Mouse (Mus musculus) left cerebral cortex, postnatal 10 days (tissue): ENCODE results near the gene Klhdc4. TPM values are rescaled to one million over a fixed set of nuclear protein-coding genes. Genes with fewer than 3 reads are reported as not detected.

Source experiments
- DNase-seq, 2 experiments: peaks; one replicate each; pipeline ENCODE4 v3.0.0; 2021 to 2022; ENCODE audit warnings: low spot score in 2 of 2, mixed read lengths in 1 of 2; ENCODE audit errors: extremely low spot score in 1 of 2
- intact Hi-C: fragments of 180-260 bp; cut with DNase I; formaldehyde crosslinking; loops from one replicate; pipeline ENCODE4 v1.15.1; 2025
- total RNA-seq, 2 experiments: library from RNA; stranded (reverse); gene quantifications; 2 replicates each; pipeline ENCODE4 v1.2.3; 2021

The Klhdc4 gene
- total RNA-seq, 2 experiments from 2014 or later, result 33.0 to 34.0 TPM

DNA sequence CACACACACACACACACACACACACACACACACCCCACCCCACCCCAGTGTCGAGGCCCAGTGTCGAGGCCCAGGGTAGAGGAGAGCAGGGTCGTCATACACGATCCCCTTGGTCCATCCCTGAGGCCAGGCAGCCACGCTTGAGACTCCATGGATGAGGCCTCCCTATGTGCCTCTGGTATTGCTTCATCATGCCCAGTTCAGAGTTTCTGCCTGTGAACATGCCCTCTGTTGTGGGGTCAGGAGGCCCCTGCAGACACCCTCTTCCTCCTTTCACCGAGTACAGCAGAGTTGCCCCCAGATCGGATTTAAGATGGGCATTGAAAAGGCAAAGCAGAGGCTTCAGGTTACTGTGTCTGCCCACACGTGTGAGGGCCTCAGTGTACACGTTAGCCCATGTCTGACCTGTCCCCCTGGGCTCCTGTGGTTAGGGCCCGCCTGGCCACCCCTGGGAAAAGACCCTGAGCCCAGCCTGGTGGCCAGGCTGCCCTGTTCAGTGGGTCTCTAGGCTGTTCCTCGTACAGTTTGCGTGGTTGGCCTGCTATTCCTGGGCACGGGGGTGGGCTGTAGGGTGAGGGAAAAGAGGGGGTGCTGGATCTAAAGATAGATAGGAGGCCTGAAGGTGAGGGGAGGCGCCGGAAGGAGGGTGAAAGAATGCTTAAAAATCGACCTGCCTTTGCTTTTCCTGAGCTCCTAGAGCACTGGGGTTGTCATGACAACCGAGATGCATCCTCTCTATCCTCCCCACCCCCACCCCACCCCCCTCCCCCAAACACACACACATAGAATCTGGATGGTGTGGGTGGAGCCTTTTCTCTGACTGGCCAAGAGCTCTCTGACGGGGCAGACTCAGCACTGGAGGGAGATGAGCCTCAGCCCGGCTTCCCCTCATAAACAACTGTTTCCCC lies 58.3 kb downstream of the Klhdc4 start:
- peak; percentile 44 to 54 for DNase-seq
- intact Hi-C loops, result no loop called here

DNA sequence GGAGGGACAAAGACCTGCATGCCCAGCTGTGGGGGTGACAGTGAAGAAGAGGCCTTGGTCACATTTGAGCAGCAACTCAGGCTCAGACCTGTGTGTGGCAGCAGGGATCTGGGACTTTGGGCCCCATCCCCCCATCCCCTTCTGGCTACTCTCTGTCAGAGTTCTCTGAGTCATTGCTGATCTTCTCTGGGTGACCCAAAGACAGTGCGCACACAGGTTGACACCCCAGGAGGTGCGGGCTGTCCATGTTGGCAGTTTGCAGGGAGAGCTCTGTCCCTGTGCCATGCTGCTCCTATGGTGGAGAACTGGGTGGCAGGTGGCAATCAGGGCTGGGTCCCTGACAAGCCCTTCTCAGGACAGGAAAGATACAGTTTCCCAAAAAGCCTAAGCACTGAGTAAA lies 59.7 kb downstream of the Klhdc4 start:
- DNase-seq, result no peak
- intact Hi-C loops, result no loop called here

DNA sequence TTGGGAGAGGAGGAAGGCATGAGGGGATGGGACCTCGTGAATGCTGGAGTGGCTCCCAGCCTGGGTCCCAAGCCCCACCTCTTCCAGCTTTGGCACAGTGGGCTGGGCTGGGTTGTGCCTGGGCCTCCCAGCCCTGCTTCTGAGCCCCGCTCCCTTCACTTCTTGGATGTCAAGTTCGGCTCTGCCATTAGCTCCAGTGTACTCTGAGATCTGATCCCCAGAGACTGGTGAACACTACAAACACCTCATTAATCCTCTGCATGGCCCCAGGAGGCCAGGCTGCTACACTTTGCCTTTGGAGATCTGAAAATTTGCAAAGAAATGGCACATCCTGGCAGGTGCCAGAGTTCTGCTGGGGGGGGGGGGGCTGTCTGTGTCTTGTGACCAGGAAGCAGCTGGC lies 60.3 kb downstream of the Klhdc4 start:
- no peak for DNase-seq
- intact Hi-C loops, result no loop called here

DNA sequence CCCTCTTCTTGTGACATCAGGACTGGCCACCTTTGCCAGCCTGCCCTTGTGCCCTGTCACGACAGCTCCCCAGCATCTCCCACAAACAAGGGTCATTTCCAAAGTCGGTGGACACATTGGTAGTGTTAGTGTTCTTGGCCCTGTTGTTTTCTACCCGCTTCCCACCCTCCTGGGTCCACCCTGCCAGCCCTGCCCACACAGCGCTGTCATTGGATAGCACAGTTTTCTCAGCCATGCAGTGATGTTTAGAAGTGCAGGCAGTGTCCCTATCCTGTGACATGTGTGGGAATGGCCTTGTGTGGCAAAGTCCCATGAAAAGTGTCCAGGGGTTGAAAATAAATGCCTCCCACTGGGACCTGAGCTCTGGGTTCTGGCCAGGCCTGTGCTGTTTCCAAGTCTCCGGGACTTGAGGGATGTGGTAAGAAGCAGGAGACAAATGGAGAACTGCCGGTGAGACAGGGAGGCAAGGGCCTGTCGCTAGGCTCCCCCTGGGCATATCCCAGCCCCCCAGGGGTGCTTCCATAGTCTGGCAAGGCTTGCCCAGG lies 63.7 kb downstream of the Klhdc4 start:
- intact Hi-C loops, result no loop called here
- no peak for DNase-seq

DNA sequence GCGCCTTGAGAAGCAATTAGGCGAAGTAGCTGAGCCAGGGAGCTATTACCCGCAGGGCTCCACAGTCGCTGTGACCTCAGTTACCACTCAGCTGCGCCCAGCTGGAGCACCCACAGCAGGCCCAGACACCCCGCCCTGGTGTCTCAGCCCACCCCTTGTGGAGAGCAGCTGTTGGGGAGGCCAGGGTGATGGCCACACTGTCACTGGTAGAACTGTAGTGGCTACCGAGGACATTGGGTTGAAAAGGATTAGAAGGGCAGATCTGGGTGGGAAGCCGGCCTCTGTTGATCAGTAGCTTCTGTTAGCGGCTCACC lies 65.7 kb downstream of the Klhdc4 start:
- intact Hi-C loops, result no loop called here
- DNase-seq, result no peak

DNA sequence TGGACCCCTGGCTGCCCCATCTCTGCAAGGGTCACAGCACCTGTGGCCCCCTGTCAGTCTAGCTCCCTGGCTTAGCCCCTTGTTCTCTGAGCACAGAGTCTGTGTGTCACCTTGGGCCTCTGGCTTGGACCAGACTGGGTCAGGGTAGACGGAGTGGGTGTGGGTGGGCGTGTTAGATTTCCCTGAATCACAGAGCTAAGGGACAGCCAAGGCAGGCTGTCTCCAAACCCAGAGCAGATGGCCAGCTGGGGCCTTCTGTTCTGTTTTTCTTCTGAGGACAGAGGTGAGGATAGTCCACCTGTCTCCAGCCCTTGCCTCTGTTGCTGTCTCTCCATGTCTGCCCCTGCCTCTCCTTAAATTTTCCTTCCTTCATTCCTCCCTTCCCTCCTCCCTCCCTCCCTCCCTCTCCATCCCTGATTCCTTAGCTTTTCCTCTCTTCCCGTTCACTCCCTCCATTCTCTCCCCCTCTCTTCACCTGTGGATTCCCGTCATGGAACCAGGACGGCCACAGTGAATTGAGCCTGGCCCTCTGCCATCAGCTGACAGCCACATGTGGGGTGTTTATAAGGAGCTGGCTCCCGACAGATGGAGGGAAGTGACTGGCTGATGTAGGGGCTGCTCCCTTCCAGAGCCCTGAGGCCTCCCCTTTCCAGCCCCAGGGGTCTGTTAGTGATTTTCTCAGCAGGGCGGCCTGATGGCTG lies 66.2 kb downstream of the Klhdc4 start:
- DNase-seq, result no peak
- intact Hi-C loops, result no loop called here

DNA sequence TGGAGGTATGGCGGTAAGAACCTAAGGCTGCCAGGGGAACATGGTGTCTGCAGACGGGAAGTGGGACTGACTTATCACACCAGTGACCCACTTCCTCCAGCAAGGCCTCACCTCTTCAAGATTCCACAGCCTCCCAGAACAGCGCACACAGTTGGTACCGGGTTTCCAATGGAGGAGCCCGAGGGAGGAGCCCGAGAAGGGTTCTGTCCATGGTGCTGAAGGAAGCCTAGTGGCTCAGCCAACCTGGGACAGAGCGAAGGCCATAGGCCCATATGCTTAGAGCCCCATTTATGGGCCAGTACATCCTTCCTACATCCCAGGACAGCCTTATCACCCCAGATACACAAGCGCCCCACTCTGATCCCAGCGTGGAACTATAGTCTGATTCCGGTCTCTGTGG lies 67.9 kb downstream of the Klhdc4 start:
- intact Hi-C loops, result no loop called here
- DNase-seq, result no peak

DNA sequence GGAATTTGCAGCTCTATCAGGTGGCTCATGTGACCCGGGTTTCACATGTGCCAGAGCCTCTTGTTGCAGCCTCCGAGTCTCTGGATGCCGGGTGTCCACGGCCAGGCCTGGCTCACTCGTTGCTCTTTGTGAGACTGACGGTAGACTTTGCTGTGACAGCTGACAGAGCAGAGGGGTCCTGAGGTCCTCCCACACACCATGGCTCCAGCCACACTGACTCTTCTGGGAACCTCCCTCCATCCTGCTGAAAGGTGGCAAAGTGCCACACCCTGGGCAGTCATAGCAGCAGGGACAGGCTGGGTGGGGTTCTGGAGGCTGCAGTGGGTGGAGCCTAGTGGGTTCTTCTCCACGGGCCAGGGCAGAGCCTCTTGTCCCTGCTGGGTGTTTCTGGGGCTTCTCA lies 68.9 kb downstream of the Klhdc4 start:
- intact Hi-C loops, result no loop called here
- DNase-seq, result no peak

DNA sequence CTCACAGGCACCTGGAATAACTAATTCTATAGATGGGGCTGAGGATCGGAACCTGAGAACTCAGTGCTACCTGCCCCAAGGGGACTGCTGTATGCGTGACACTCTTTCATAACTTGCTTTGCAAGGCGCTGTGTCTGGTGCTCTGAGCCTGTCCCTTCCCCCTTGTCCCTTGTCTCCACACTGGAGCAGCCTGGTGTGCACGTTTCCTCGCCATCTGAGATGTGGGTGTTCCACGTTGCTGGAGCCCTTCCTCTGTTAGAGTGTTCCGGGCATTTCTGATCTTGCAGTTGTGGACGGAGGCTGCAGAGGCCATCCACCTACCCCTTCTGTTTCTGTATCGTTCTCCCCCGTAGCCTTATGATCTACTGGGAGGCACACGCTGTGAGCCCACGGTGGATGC lies 70.9 kb downstream of the Klhdc4 start:
- DNase-seq, result no peak

DNA sequence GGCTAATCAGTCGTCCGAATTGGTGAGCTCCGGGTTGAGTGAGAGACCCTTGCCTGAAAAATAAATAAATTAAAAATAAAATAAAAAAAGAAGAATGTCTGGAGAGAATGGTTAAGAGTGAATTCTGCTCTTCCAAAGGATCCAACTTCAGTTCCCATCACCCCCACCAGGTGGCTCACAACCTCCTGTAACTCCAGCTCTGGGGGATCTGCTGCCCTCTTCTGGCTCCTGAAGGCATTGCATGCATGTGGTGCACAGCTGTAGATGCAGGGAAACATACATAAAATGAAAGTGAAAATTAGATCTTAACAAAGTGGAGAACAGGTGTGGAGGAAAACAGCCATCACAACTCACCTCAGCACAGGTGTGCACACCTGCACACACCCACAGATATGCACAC lies 78.0 kb downstream of the Klhdc4 start:
- DNase-seq, result peak; percentile 52 to 80
- intact Hi-C loops, result no loop called here

More for the DNA sequence above, 70.9 kb downstream of the Klhdc4 start:
- intact Hi-C loops, result no loop called here

DNA sequence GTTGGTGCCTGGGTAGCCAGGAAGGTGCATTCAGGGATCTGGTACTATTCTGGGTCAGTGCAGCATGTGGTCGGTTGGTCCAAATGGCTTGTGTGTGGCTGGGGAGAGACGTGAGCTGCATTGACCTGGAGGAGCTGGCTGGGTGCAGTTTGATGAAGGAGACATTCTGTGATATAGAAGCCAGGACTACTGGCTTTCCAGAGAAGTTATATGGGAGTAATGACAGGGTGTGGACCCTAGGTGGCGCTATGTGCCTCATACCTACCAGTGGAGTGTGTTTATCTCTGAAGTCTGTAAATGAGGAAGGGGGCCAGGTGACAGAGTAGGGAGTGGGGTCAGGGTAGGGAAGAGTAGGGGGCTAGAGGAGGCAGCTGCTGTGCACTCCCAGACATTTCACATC lies 78.9 kb downstream of the Klhdc4 start:
- no peak for DNase-seq
- intact Hi-C loops, result no loop called here

DNA sequence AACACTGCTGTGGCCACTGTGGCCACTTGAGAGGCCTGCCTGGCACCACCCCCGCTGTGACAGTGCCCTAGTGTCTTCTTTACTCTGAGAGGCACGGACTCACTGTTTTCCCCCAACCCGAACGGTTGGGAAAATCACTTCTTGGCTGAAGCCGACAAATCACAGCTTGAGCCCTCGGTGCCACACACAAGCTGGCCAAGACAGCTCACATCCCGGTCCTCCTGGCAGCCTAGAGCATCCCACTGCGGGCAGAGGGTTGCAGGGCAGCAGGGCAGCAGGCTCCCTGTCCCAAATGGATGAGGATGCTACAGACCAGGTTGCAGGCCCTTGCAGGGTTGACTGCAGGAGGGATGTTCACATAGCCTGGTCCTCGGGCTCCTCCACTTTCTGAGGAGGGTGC lies 79.9 kb downstream of the Klhdc4 start:
- no peak for DNase-seq
- intact Hi-C loops, result no loop called here

Other genes with a start within 250 kb of the Klhdc4 start
- 100 to 1,000 TPM; 158 to 163 TPM for gene Map1lc3b, start 239.2 kb downstream of the Klhdc4 start, total RNA-seq
- gene Zcchc14, start 176.7 kb downstream of the Klhdc4 start, total RNA-seq, result 10 to 100 TPM; 80.7 to 87.0 TPM
- gene Jph3, start 99.9 kb downstream of the Klhdc4 start, total RNA-seq, result 100 to 1,000 TPM; 135 to 148 TPM
- gene Slc7a5, start 78.1 kb upstream of the Klhdc4 start, total RNA-seq, result 100 to 1,000 TPM; 132 to 155 TPM
- gene Car5a, start 115.3 kb upstream of the Klhdc4 start, total RNA-seq, result not detected
- gene Banp, start 120.2 kb upstream of the Klhdc4 start, total RNA-seq, result 10 to 100 TPM; 20.8 to 22.7 TPM